Mouse (Mus musculus): ENCODE measurements around the gene Exoc2. TPM values are rescaled to one million over a fixed set of nuclear protein-coding genes. Genes with fewer than 3 reads are reported as not detected.

Exoc2 gene
- polyA plus RNA-seq, 1 experiment from 2014 or later, result 29.9 TPM

DNA sequence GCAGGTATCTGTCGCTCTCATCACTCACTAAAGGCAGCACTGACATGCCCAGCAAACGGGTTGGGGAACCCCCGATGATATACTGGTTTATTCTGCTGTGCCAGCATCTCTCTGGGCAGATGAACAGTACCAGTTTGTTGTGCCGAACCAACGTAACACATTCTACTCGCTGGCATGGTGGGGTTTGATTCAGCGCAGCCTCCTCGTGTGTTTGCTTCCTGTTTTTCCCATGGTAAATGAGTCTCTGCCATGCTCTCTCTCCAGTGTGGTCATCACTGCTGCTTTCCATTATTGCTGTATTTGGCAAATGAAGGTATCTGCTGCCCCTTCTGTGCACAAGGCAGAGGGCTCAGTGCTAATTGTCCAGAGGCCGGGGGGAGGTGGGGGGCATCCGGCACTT, 15.8 kb upstream of the Exoc2 start:
- H3K4me2 ChIP-seq, result no peak overlapping the region
- H3K4me1 ChIP-seq, result peaks cover 8% of the 10 kb centered on the region; the same call in 1 of the 2 replicates
- WGBS, result 75% methylated on average over 10 of the region's 10 CpGs
- H3K9me3 ChIP-seq (replicated peaks), result no peaks in the 10 kb centered on the region
- H3K36me3 ChIP-seq, result no peaks in the 10 kb centered on the region
- no peak overlapping the region for H3K9ac ChIP-seq
- ATAC-seq (replicated peaks; ENCODE audit: low FRiP score), result no peak
- H3K4me3 ChIP-seq (replicated peaks), result no peak overlapping the region
- H3K27ac ChIP-seq, result no peak overlapping the region
- H3K27me3 ChIP-seq, result peaks cover 44% of the 10 kb centered on the region

DNA sequence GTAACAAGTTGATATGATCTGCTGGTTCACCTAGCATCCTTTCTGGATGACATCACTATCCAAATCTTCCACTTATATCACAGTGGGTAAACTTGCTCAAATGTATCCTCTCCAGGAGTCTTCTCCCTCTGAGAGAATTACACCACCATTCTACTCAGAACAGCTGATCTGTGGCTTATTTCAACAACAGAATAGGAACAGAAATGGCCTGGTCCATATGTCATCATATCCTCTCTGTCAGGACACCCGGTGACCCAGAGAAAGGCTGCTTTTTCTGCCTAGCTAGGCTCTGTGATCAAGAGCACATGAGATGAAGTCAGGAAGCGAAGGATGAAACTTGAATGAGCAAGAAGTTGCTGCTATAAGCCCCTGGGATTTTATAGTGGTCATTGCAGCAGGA, 13.8 kb upstream of the Exoc2 start:
- Histone ChIP-seq H3K9me3 (replicated peaks) (no peaks in the 10 kb centered on the region), H3K4me1 (peaks cover 8% of the 10 kb centered on the region; the same call in 1 of the 2 replicates), H3K4me2 (no peak overlapping the region), H3K4me3 (replicated peaks) (no peak overlapping the region), H3K27me3 (peaks cover 49% of the 10 kb centered on the region), H3K27ac (no peak overlapping the region), H3K36me3 (no peaks in the 10 kb centered on the region), H3K9ac (no peak overlapping the region)
- 79% methylated on average over 2 of the region's 2 CpGs for WGBS
- no peak for ATAC-seq (replicated peaks; ENCODE audit: low FRiP score)

DNA sequence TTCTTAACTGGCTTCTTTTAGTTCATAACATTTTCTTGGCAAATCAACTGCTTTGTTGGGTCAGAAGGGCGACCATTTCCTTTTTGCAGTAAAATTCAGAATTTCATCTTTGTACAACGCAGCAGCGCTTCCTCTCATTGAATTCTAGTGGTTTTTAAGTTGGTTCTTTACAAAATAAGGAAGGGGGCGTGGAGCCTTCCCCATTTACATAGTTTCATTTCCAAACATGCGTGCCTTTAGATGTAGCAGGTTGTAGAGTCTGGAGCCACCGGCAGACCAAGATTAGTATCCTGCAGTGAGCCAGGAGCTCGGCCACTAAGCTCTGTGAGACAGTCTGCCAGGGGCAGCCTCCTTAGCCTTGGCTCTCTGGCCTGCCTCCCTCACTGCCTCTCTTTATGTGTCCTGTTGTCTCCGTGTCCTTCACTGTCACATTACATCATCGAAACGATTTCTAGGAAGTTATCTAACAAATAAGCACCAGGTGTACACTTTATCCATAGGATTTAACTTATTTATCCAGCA, 13.1 kb upstream of the Exoc2 start:
- Histone ChIP-seq H3K9me3 (replicated peaks) (no peaks in the 10 kb centered on the region), H3K27me3 (peaks cover 52% of the 10 kb centered on the region), H3K4me3 (replicated peaks) (no peak overlapping the region), H3K4me1 (peaks cover 8% of the 10 kb centered on the region; the same call in 1 of the 2 replicates), H3K36me3 (no peaks in the 10 kb centered on the region), H3K27ac (no peak overlapping the region), H3K4me2 (no peak overlapping the region), H3K9ac (no peak overlapping the region)
- WGBS, result 77% methylated on average over 10 of the region's 10 CpGs
- ATAC-seq (replicated peaks; ENCODE audit: low FRiP score), result no peak

DNA sequence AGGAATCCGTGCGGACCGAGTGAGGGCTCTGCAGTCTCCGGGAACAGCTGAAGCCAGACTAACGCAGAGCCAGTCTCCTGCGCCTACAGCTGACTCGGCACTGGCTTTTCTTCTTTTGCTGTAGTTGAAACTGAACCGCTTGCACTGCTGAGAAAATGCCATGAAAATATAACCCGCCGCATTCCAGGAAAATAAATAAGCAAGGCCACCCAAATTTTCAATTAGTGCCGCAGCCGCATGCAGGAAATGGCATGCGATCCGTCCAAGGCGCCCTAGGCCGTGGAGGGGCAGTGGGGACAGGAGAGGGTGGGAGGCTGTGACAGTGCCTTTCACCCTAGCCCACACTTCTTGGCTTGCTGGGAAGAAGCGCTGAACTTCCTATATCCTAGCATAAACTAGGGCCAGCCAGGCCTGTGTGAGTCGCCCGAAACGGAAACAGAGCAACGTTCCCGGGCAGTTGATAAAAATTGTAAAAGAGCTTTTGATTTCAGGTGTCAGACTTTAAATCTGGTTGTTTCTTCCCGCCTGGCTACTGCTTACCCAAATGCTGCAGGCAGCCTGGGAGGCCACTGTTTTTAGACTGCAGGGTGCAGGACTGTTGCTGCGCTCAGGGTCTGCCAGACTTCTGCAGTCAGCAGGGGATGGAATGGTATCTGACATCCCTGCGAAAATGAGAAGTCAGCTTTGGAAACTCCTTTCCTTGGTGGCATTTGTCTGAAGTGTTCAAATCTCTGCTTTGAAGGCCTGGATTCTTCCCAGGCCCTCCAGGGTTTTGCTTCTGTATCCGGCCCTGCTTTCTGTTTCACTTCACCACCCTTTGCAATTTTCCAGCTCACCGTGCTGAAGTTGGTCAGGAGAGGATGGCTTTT, 11.9 kb upstream of the Exoc2 start:
- no peaks in the 10 kb centered on the region for H3K9me3 ChIP-seq (replicated peaks)
- H3K27me3 ChIP-seq, result peaks cover 46% of the 10 kb centered on the region
- peak overlapping the region; percentile 38 for H3K4me3 ChIP-seq (replicated peaks)
- 16% methylated on average over 27 of the region's 27 CpGs for WGBS
- peak; percentile 78; the same call in 1 of the 2 replicates for ATAC-seq (replicated peaks; ENCODE audit: low FRiP score)
- H3K9ac ChIP-seq, result peak overlapping the region; percentile 29; the same call in 1 of the 2 replicates
- H3K4me2 ChIP-seq, result peak overlapping the region; percentile 68
- peaks cover 8% of the 10 kb centered on the region; the same call in 1 of the 2 replicates for H3K4me1 ChIP-seq
- no peak overlapping the region for H3K27ac ChIP-seq
- no peaks in the 10 kb centered on the region for H3K36me3 ChIP-seq

DNA sequence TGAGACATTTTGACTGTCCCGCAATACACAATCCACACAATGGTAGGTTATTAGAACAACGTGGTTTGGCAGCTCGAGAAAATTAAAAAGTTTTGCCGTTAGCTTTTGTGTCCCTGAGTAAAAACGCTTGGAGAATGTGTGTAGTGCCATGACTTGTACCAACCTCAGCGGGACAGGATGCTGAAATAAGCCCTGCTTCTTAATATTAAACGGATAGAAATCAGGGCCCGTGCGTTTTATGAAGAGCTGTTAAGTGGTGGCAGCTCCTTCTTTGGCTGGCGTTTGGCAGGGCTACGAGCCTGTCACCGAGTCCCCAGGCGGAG, 11.3 kb upstream of the Exoc2 start:
- H3K36me3 ChIP-seq, result no peaks in the 10 kb centered on the region
- no peak overlapping the region for H3K27ac ChIP-seq
- H3K27me3 ChIP-seq, result peaks cover 46% of the 10 kb centered on the region
- WGBS, result 20% methylated on average over 13 of the region's 13 CpGs
- ATAC-seq (replicated peaks; ENCODE audit: low FRiP score), result no peak
- peaks cover 8% of the 10 kb centered on the region; the same call in 1 of the 2 replicates for H3K4me1 ChIP-seq
- peak overlapping the region; percentile 29; the same call in 1 of the 2 replicates for H3K9ac ChIP-seq
- peak overlapping the region; percentile 38 for H3K4me3 ChIP-seq (replicated peaks)
- H3K4me2 ChIP-seq, result peak overlapping the region; percentile 68
- no peaks in the 10 kb centered on the region for H3K9me3 ChIP-seq (replicated peaks)

DNA sequence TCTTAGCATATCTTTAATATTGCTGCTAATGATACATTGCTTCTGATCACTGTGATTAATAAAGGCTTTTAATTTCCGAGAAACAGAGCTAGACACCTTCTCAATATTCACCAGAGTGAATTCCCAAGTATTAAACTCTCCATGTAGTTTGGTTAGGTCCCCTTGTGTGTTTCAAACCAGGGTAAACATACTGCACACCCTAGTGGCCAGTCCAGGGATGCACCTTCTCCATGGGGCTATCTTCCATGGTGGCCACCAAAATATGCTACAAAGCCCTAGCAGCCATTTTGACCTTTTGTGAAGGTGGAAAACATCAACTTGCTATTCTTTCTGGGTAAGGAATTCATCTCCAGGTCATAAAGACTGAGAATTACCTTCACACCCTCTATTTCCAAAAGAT, 7.8 kb upstream of the Exoc2 start:
- Histone ChIP-seq H3K9me3 (replicated peaks) (no peaks in the 10 kb centered on the region), H3K4me1 (peaks cover 8% of the 10 kb centered on the region; the same call in 1 of the 2 replicates), H3K27ac (no peak overlapping the region), H3K9ac (no peak overlapping the region), H3K4me2 (no peak overlapping the region), H3K36me3 (no peaks in the 10 kb centered on the region), H3K4me3 (replicated peaks) (no peak overlapping the region), H3K27me3 (peaks cover 18% of the 10 kb centered on the region)
- ATAC-seq (replicated peaks; ENCODE audit: low FRiP score), result no peak
- 63% methylated on average over 1 of the region's 1 CpGs for WGBS

DNA sequence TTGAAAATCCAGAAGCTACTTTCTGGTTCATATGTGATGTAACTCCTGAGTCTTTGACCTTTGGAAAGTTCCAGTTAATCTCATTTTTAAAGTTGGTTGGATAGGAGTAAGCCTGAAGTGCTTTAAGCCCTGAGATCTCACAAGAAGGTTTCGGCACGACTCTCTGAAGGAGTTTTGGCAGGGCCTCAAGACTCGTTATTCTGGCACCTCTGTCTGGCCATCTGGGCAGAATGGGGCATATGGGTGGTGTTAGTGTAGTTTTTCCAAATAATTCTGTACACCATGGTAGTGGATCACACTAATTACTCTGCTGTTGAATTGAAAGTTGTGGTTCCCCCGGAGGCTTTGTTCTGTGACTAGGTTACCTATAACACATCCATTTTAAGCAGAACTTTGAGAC, 4.3 kb upstream of the Exoc2 start:
- ATAC-seq (replicated peaks; ENCODE audit: low FRiP score), result no peak
- 63% methylated on average over 4 of the region's 4 CpGs for WGBS
- H3K4me2 ChIP-seq, result no peak overlapping the region
- H3K4me1 ChIP-seq, result peaks cover 3% of the 10 kb centered on the region; the same call in 1 of the 2 replicates
- H3K4me3 ChIP-seq (replicated peaks), result no peak overlapping the region
- no peaks in the 10 kb centered on the region for H3K36me3 ChIP-seq
- peaks cover 15% of the 10 kb centered on the region for H3K27me3 ChIP-seq
- no peaks in the 10 kb centered on the region for H3K9me3 ChIP-seq (replicated peaks)
- no peak overlapping the region for H3K27ac ChIP-seq
- H3K9ac ChIP-seq, result no peak overlapping the region

DNA sequence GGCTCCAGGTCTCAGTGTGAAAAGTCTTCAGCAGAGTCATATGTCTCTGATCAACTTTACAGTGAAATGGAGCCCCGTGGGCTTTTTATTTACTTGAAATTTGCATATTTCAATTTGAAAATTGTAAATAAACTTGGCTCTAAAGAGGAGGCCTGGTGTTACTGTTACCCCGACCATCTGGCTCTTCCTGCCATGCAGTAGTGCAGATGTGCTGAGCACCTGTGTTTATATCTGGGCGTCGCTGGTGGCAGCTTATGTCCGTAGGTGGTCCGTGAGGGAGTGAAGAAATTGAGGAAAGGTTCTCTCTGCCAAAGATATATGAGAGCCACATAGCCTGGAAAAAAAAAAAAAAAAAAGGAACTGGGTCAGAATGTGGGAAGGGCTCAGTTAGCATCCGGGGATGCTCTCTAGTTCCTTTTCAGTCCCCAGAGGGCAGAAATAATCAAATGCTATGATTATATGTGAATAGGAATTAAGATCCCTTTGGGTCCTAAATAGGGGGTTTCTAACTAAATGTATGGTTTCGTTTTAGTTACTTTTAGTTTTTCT, 2.7 kb upstream of the Exoc2 start:
- Histone ChIP-seq H3K27me3 (0 out of 2 replicates have a peak, but pooled peaks cover 6% of the 10 kb centered on the region), H3K9ac (no peak overlapping the region), H3K4me2 (no peak overlapping the region), H3K4me3 (replicated peaks) (no peak overlapping the region), H3K27ac (no peak overlapping the region), H3K36me3 (no peaks in the 10 kb centered on the region), H3K4me1 (peaks cover 9% of the 10 kb centered on the region; the same call in 1 of the 2 replicates), H3K9me3 (replicated peaks) (no peaks in the 10 kb centered on the region)
- 65% methylated on average over 8 of the region's 8 CpGs for WGBS
- no peak for ATAC-seq (replicated peaks; ENCODE audit: low FRiP score)

DNA sequence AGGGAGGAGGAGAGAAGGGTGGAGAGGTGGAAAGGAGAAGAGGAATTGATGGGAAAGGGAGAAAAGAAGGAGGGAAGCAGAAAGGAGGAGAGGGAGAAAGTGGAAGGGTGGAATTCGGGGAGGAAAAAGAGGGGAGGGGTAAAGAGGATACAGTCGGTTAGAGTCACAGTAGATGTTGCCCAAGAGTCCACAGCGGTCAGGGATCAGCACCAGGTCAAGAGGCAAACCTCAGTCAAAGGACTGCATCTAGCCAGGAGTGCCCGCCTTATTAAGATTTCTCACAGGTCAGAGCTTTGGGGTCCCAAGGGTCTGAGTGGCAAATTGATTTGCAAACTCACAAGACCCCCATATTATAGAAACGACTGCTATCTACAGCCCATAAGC, 346 bp upstream of the Exoc2 start:
- Histone ChIP-seq H3K27ac (no peak overlapping the region), H3K4me3 (replicated peaks) (peak overlapping the region; percentile 95), H3K9ac (peak overlapping the region; percentile 85), H3K27me3 (0 out of 2 replicates have a peak, but pooled peaks cover 6% of the 10 kb centered on the region), H3K9me3 (replicated peaks) (no peaks in the 10 kb centered on the region), H3K4me2 (peak overlapping the region; percentile 67), H3K4me1 (peaks cover 9% of the 10 kb centered on the region; the same call in 1 of the 2 replicates), H3K36me3 (no peaks in the 10 kb centered on the region)
- ATAC-seq (replicated peaks; ENCODE audit: low FRiP score), result peak; percentile 72
- 16% methylated on average over 5 of the region's 5 CpGs for WGBS

DNA sequence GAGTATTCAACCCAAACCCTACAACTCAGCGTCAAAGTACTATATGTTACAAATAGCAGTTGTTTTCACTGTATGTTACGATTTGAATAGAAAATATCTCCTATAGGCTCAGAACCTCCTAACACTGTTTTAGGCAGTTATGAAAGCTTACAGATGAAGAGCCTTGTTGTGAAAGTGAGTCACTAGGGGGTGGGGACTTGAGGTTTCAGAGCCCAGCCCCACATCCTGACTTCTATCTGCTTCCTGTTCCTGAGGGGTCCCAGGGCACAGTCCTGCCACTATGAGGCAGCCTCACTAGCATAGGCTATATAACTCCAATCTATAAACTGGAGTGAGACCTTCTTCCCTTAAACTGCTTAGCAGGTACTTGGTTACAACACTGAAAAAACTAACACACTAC, 1.8 kb downstream of the Exoc2 start:
- Histone ChIP-seq H3K4me2 (no peak overlapping the region), H3K27ac (no peak overlapping the region), H3K27me3 (0 out of 2 replicates have a peak, but pooled peaks cover 6% of the 10 kb centered on the region), H3K4me1 (peaks cover 12% of the 10 kb centered on the region), H3K4me3 (replicated peaks) (no peak overlapping the region), H3K9me3 (replicated peaks) (no peaks in the 10 kb centered on the region), H3K36me3 (no peaks in the 10 kb centered on the region), H3K9ac (no peak overlapping the region)
- no peak for ATAC-seq (replicated peaks; ENCODE audit: low FRiP score)
- WGBS, result 94% methylated on average over 2 of the region's 2 CpGs

DNA sequence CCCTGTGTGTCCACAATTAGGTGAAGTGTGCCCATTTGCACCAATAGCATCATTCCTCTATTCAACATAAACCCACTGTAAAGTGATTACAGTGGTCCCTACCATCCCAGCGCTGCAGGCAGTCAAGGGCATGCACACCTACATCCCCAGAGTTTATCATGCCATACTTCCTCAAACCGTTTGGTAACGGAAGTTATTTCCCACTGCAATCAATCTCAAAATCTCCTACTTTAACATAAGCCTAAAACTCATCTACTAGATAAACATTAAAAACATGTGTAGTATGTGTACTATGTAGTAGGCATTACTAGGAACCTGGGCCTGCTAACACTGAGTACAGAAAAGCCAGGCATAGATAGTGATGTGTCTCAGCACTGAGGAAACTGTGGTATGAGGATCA, 2.8 kb downstream of the Exoc2 start:
- Histone ChIP-seq H3K4me1 (peaks cover 22% of the 10 kb centered on the region), H3K4me3 (replicated peaks) (no peak overlapping the region), H3K27ac (no peak overlapping the region), H3K4me2 (no peak overlapping the region), H3K9me3 (replicated peaks) (no peaks in the 10 kb centered on the region), H3K27me3 (0 out of 2 replicates have a peak, but pooled peaks cover 5% of the 10 kb centered on the region), H3K36me3 (no peaks in the 10 kb centered on the region), H3K9ac (no peak overlapping the region)
- ATAC-seq (replicated peaks; ENCODE audit: low FRiP score), result no peak
- 88% methylated on average over 3 of the region's 3 CpGs for WGBS

DNA sequence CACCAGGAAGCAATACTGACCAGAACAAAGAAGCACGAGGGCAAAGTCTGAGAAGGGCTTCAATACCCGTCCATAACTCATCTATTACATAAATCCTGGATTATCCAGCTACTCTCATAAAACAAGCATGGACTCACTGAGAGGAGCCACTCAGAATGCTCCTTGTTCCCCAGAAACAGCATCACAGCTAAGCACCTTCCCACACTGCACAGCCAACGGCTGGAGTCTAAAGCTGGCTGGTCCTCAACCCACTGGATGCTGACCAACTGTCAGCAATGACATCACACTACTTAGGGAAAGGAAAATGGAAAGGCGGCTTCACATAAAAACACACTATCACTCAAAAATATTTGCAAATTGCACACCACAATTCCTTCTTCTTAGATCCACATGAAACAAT, 5.6 kb downstream of the Exoc2 start:
- 67% methylated on average over 4 of the region's 4 CpGs for WGBS
- H3K27me3 ChIP-seq, result no peaks in the 10 kb centered on the region
- no peaks in the 10 kb centered on the region for H3K36me3 ChIP-seq
- H3K4me2 ChIP-seq, result no peak overlapping the region
- no peak for ATAC-seq (replicated peaks; ENCODE audit: low FRiP score)
- H3K9me3 ChIP-seq (replicated peaks), result no peaks in the 10 kb centered on the region
- H3K27ac ChIP-seq, result no peak overlapping the region
- H3K4me3 ChIP-seq (replicated peaks), result no peak overlapping the region
- peaks cover 22% of the 10 kb centered on the region for H3K4me1 ChIP-seq
- H3K9ac ChIP-seq, result no peak overlapping the region

Measured in kidney, embryonic 15.5 days (tissue).